26 mouse cellular contexts compared by ENCODE assay signal in genomic region chr16:29983161-29983560, GRCm38 (mm10).
A peak's percentile ranks its signal among the peaks of the same experiment; 100 is the strongest.
DNase-seq lines count a peak whose midpoint lies in the region; ATAC-seq lines count a peak whose summit lies in the region.
"Had no signal": no experiment of that assay in that cellular context is flagged by ENCODE, and none has a peak within 500 bp of the region (broad histone marks: within the 10 kb centered on the region; RNA-seq: fewer than 3 reads in every experiment).

No protein-coding gene starts in this region.

- H3K27me3 ChIP-seq in heart, embryonic 10.5 days (ENCODE audit: insufficient read depth, poor library complexity, severe bottlenecking) = peaks cover 4% of the 10 kb centered on the region; the same call in 1 of the 2 replicates
- 0 out of 2 replicates have a peak, but pooled peaks cover 3% of the 10 kb centered on the region for H3K27me3 ChIP-seq in limb, embryonic 12.5 days
- H3K27me3 ChIP-seq: embryonic facial prominence, embryonic 12.5 days; embryonic facial prominence, embryonic 15.5 days; hindbrain, embryonic 15.5 days; Patski had no signal

- ATAC-seq in common myeloid progenitor, adult 5-6 weeks (replicated peaks; ENCODE audit: low read depth, poor library complexity, severe bottlenecking) = peak; percentile 86
- ATAC-seq in limb, embryonic 12.5 days (ENCODE audit: insufficient number of reproducible peaks, insufficient read depth, low FRiP score, low TSS enrichment, low read depth) = 0 out of 2 replicates have a peak, but pooled peaks have one; percentile 28
- ATAC-seq: forebrain, embryonic 14.5 days; forebrain, postnatal 0 days; Patski had no signal

- no peaks in the 10 kb centered on the region for H3K36me3 ChIP-seq in heart, embryonic 10.5 days
- no peaks in the 10 kb centered on the region for H3K36me3 ChIP-seq in limb, embryonic 12.5 days
- H3K36me3 ChIP-seq: embryonic facial prominence, embryonic 12.5 days; embryonic facial prominence, embryonic 15.5 days; G1E; heart, embryonic 13.5 days; hindbrain, embryonic 12.5 days; hindbrain, embryonic 15.5 days had no signal

- H3K4me1 ChIP-seq in heart, embryonic 10.5 days = peaks cover 15% of the 10 kb centered on the region
- peaks cover 12% of the 10 kb centered on the region for H3K4me1 ChIP-seq in limb, embryonic 12.5 days (replicated peaks)
- H3K4me1 ChIP-seq: hindbrain, embryonic 12.5 days; hindbrain, embryonic 15.5 days had no signal

- no peak for DNase-seq in heart, embryonic 10.5 days (ENCODE audit: low spot score)
- DNase-seq in heart, postnatal 14 days = no peak
- DNase-seq in ovary, adult 18-20 months (ENCODE audit: low spot score) = peak; percentile 36
- DNase-seq in ovary, postnatal 14 days (ENCODE audit: low spot score) = no peak
- DNase-seq in layer of hippocampus, postnatal 10 days (ENCODE audit: low spot score in 2 of 2) = no peak
- no peak for DNase-seq in embryo, embryonic 10 days (ENCODE audit: low spot score)
- DNase-seq: adrenal gland, adult 2 months; adrenal gland, postnatal 14 days; cerebellum, adult 11 months; cerebellum, adult 2 months; cerebellum, adult 9-11 months; cerebellum, postnatal 25 days; gastrocnemius, adult 2 months; gastrocnemius, postnatal 14 days; heart, adult 18-20 months had no signal

- H3K9me3 ChIP-seq in heart, embryonic 10.5 days = no peaks in the 10 kb centered on the region
- H3K9me3 ChIP-seq in limb, embryonic 12.5 days = no peaks in the 10 kb centered on the region
- H3K9me3 ChIP-seq: embryonic facial prominence, embryonic 12.5 days; embryonic facial prominence, embryonic 15.5 days; G1E; heart, embryonic 13.5 days; hindbrain, embryonic 12.5 days; hindbrain, embryonic 15.5 days had no signal

- 50% methylated on average over 7 of the region's 7 CpGs for WGBS in heart, embryonic 10.5 days
- WGBS in limb, embryonic 12.5 days = 57% methylated on average over 7 of the region's 7 CpGs

- H3K4me2 ChIP-seq in limb, embryonic 12.5 days = no peak overlapping the region
- H3K4me2 ChIP-seq: embryonic facial prominence, embryonic 12.5 days; embryonic facial prominence, embryonic 15.5 days; heart, embryonic 13.5 days; hindbrain, embryonic 12.5 days; hindbrain, embryonic 15.5 days had no signal

- H3K9ac ChIP-seq in limb, embryonic 12.5 days (replicated peaks) = no peak overlapping the region
- H3K9ac ChIP-seq: embryonic facial prominence, embryonic 12.5 days; embryonic facial prominence, embryonic 15.5 days; forebrain, postnatal 0 days; heart, embryonic 13.5 days; hindbrain, embryonic 12.5 days; hindbrain, embryonic 15.5 days had no signal

- intact Hi-C loops in heart, postnatal 14 days (cut with DNase I) = no loop called here

- H3K27ac ChIP-seq in heart, embryonic 10.5 days = peak overlapping the region; percentile 30; the same call in 1 of the 2 replicates
- H3K27ac ChIP-seq in limb, embryonic 12.5 days = no peak overlapping the region
- H3K27ac ChIP-seq: embryonic facial prominence, embryonic 12.5 days; embryonic facial prominence, embryonic 15.5 days; gastrocnemius, adult 2 months; heart, embryonic 13.5 days; hindbrain, embryonic 12.5 days; hindbrain, embryonic 15.5 days had no signal

- no peak overlapping the region for H3K4me3 ChIP-seq in heart, embryonic 10.5 days
- H3K4me3 ChIP-seq in limb, embryonic 12.5 days (replicated peaks) = no peak overlapping the region
- H3K4me3 ChIP-seq: embryonic facial prominence, embryonic 12.5 days; embryonic facial prominence, embryonic 15.5 days; gastrocnemius, adult 2 months; heart, embryonic 13.5 days; hindbrain, embryonic 12.5 days; hindbrain, embryonic 15.5 days had no signal
